Mouse (Mus musculus): Measurements from ENCODE around the gene Il2rb. TPM values are rescaled to one million over a fixed set of nuclear protein-coding genes. Genes with fewer than 3 reads are reported as not detected.

Il2rb gene
- 461 TPM for polyA plus RNA-seq (2017; shearing (Covaris generic))

GRCm38 (mm10) chr15:78494968-78495406 is at the start of gene Il2rb:
Gene Il2rb (minus strand): TSS chr15:78495271.

GRCm38 (mm10) chr15:78544561-78545001 is 49.5 kb upstream of the Il2rb start, which contains the start of gene Sstr3:
Gene Sstr3 (minus strand): TSS chr15:78544685.

GRCm38 (mm10) chr15:78530671-78531450 is 35.8 kb upstream of the Il2rb start, which contains the start of gene C1qtnf6:
Gene C1qtnf6 (minus strand): TSS chr15:78531416.

GRCm38 (mm10) chr15:78468379-78468937 is 26.6 kb downstream of the Il2rb start, which contains the start of gene Tmprss6:
Gene Tmprss6 (minus strand): TSS chr15:78468634.

Other genes with a start within 250 kb of the Il2rb start
- gene Csf2rb2, start 189.6 kb downstream of the Il2rb start, polyA plus RNA-seq (2017; shearing (Covaris generic)), result not detected
- gene Csf2rb, start 169.5 kb downstream of the Il2rb start, polyA plus RNA-seq (2017; shearing (Covaris generic)), result not detected
- not detected for gene Tex33, start 99.4 kb downstream of the Il2rb start, polyA plus RNA-seq (2017; shearing (Covaris generic))
- gene Tst, start 89.4 kb downstream of the Il2rb start, polyA plus RNA-seq (2017; shearing (Covaris generic)), result 0.36 TPM
- gene Mpst, start 88.9 kb downstream of the Il2rb start, polyA plus RNA-seq (2017; shearing (Covaris generic)), result 5.0 TPM
- gene Kctd17, start 66.7 kb downstream of the Il2rb start, polyA plus RNA-seq (2017; shearing (Covaris generic)), result 16.4 TPM
- not detected for gene Tmprss6, start 26.6 kb downstream of the Il2rb start, polyA plus RNA-seq (2017; shearing (Covaris generic))
- gene C1qtnf6, start 36.1 kb upstream of the Il2rb start, polyA plus RNA-seq (2017; shearing (Covaris generic)), result 0.85 TPM
- gene Sstr3, start 49.4 kb upstream of the Il2rb start, polyA plus RNA-seq (2017; shearing (Covaris generic)), result not detected
- gene Rac2, start 77.5 kb upstream of the Il2rb start, polyA plus RNA-seq (2017; shearing (Covaris generic)), result 1,705 TPM
- 224 TPM for gene Cyth4, start 101.8 kb upstream of the Il2rb start, polyA plus RNA-seq (2017; shearing (Covaris generic))
- gene Elfn2, start 223.5 kb upstream of the Il2rb start, polyA plus RNA-seq (2017; shearing (Covaris generic)), result 0.12 TPM